Comparison of ENCODE assay signal across 9 mouse cellular contexts in the genomic region with DNA sequence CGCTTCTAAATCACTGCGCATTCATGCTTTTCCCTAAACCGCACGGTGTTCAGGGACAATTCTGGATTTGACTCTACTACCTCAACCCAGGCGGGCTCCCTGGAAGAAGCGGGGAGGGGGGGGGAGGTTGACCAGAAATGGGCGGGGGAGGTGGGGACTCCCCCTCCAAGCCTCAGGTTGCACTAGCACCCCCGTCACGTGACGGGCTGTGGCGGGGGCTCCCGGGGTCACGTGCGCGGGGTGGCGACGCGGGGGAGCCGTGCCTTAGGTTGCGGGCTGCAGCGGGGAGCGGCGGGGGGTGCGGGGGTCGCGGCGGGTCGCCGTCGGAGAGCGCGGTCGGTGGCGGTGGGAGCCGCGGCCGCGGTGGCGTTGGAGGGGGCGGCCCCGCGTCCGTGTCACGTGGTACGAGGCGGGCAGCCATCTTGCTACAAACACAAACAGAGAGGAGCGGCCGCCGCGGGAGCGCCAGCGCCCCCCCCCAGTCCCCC. TPM values are rescaled to one million over a fixed set of nuclear protein-coding genes. Genes with fewer than 3 reads are reported as not detected.
DNase-seq lines count a peak whose midpoint lies in the region; ATAC-seq and TF ChIP-seq lines count a peak whose summit lies in the region.
"Had no signal": no experiment of that assay in that cellular context is flagged by ENCODE, and none has a peak within 500 bp of the region (broad histone marks: within the 10 kb centered on the region; RNA-seq: fewer than 3 reads in every experiment).

No protein-coding gene starts in this region.

- 0 out of 2 replicates have a peak, but pooled peaks have one; percentile 20 for TF ChIP-seq EP300 in ES-Bruce4 (IDR thresholded peaks at IDR 0.05; ENCODE audit: insufficient read depth, low read depth, low read length)

- ATAC-seq in forebrain, embryonic 15.5 days (replicated peaks): peak; percentile 82
- peak; percentile 89 for ATAC-seq in lung, embryonic 16.5 days (ENCODE audit: low read depth)

- no peaks in the 10 kb centered on the region for H3K27me3 ChIP-seq in ES-Bruce4 (ENCODE audit: control insufficient read depth, insufficient read depth, low read length, poor library complexity, severe bottlenecking)
- no peaks in the 10 kb centered on the region; the same call in 1 of the 2 replicates for H3K27me3 ChIP-seq in forebrain, embryonic 15.5 days
- no peaks in the 10 kb centered on the region for H3K27me3 ChIP-seq in lung, embryonic 16.5 days (ENCODE audit: control insufficient read depth, insufficient read depth, low read depth, low read length)
- H3K27me3 ChIP-seq in thymus, adult 2 months (ENCODE audit: control insufficient read depth, insufficient read depth, low read length): no peaks in the 10 kb centered on the region

- H3K9ac ChIP-seq in ES-Bruce4 (ENCODE audit: low read depth, poor library complexity, severe bottlenecking): peak overlapping the region; percentile 99
- H3K9ac ChIP-seq in forebrain, embryonic 15.5 days (replicated peaks): peak overlapping the region; percentile 96
- H3K9ac ChIP-seq in lung, embryonic 16.5 days (ENCODE audit: low read length): peak overlapping the region; percentile 99

- no peak for TF ChIP-seq CTCF in ES-Bruce4 (IDR thresholded peaks at IDR 0.05; ENCODE audit: low read depth, low read length)
- no peak for TF ChIP-seq CTCF in layer of hippocampus, adult 2 months (conservative IDR thresholded peaks at IDR 0.05)
- no peak for TF ChIP-seq CTCF in olfactory bulb, adult 2 months (IDR thresholded peaks at IDR 0.05; ENCODE audit: insufficient read depth, low read depth, low read length)
- no peak for TF ChIP-seq CTCF in thymus, adult 2 months (IDR thresholded peaks at IDR 0.05; ENCODE audit: borderline replicate concordance, control insufficient read depth, extremely low read depth, insufficient read depth, low read length, poor library complexity)

- 0 out of 2 replicates have a peak overlapping the region, but pooled peaks have one; percentile 10 for H3K27ac ChIP-seq in ES-Bruce4 (ENCODE audit: insufficient read depth, low read length)
- peak overlapping the region; percentile 84 for H3K27ac ChIP-seq in forebrain, embryonic 15.5 days (replicated peaks)
- H3K27ac ChIP-seq in layer of hippocampus, adult 2 months: peak overlapping the region; percentile 96
- peak overlapping the region; percentile 79 for H3K27ac ChIP-seq in lung, embryonic 16.5 days (ENCODE audit: low read length)
- no peak overlapping the region for H3K27ac ChIP-seq in olfactory bulb, adult 2 months (ENCODE audit: insufficient read depth, low read depth, low read length)
- H3K27ac ChIP-seq in thymus, adult 2 months (ENCODE audit: control insufficient read depth, insufficient read depth, low read length): no peak overlapping the region

- TF ChIP-seq POLR2A in ES-Bruce4 (IDR thresholded peaks at IDR 0.05; ENCODE audit: insufficient read depth, low read length): no peak
- TF ChIP-seq POLR2A in olfactory bulb, adult 2 months (IDR thresholded peaks at IDR 0.05; ENCODE audit: insufficient read depth, low read depth, low read length): no peak
- TF ChIP-seq POLR2A in thymus, adult 2 months (IDR thresholded peaks at IDR 0.05; ENCODE audit: control insufficient read depth, extremely low read depth, insufficient read depth, low read length, poor library complexity): 0 out of 2 replicates have a peak, but pooled peaks have one; percentile 15

- WGBS in forebrain, embryonic 15.5 days: 3% methylated on average over 21 of the region's 52 CpGs
- 2% methylated on average over 26 of the region's 52 CpGs for WGBS in lung, embryonic 16.5 days
- 1% methylated on average over 51 of the region's 52 CpGs for WGBS in olfactory bulb, adult 2 months
- WGBS in thymus, adult 2 months: 2% methylated on average over 52 of the region's 52 CpGs

- no peaks in the 10 kb centered on the region for H3K36me3 ChIP-seq in ES-Bruce4 (ENCODE audit: control insufficient read depth, insufficient read depth, low read length, poor library complexity, severe bottlenecking)
- no peaks in the 10 kb centered on the region for H3K36me3 ChIP-seq in forebrain, embryonic 15.5 days
- no peaks in the 10 kb centered on the region for H3K36me3 ChIP-seq in lung, embryonic 16.5 days (ENCODE audit: control insufficient read depth, insufficient read depth, low read length)
- no peaks in the 10 kb centered on the region for H3K36me3 ChIP-seq in thymus, adult 2 months (ENCODE audit: control insufficient read depth, insufficient read depth, low read length)

- intact Hi-C loops in heart, postnatal 36 days (cut with DNase I): loop anchor here (5.0 kb wide), 1 partner anchor 77 kb away; no protein-coding TSS in a partner anchor

- H3K4me3 ChIP-seq in ES-Bruce4 (ENCODE audit: low read depth, low read length): peak overlapping the region; percentile 86
- peak overlapping the region; percentile 93 for H3K4me3 ChIP-seq in forebrain, embryonic 15.5 days
- peak overlapping the region; percentile 76 for H3K4me3 ChIP-seq in layer of hippocampus, adult 2 months
- H3K4me3 ChIP-seq in lung, embryonic 16.5 days (ENCODE audit: low read length): peak overlapping the region; percentile 96
- H3K4me3 ChIP-seq in olfactory bulb, adult 2 months (ENCODE audit: insufficient read depth, low read depth, low read length): peak overlapping the region; percentile 75
- H3K4me3 ChIP-seq in thymus, adult 2 months (ENCODE audit: control insufficient read depth, insufficient read depth, low read length): peak overlapping the region; percentile 74

- H3K4me1 ChIP-seq in ES-Bruce4 (ENCODE audit: control insufficient read depth, insufficient read depth, low read length): no peaks in the 10 kb centered on the region
- H3K4me1 ChIP-seq in forebrain, embryonic 15.5 days: peaks cover 47% of the 10 kb centered on the region
- peaks cover 24% of the 10 kb centered on the region for H3K4me1 ChIP-seq in lung, embryonic 16.5 days (replicated peaks; ENCODE audit: control insufficient read depth, insufficient read depth, low read length)
- H3K4me1 ChIP-seq in olfactory bulb, adult 2 months (ENCODE audit: control insufficient read depth, insufficient read depth, low read length): peaks cover 30% of the 10 kb centered on the region
- H3K4me1 ChIP-seq in thymus, adult 2 months (replicated peaks; ENCODE audit: control insufficient read depth, insufficient read depth, low read length): peaks cover 20% of the 10 kb centered on the region

- peak overlapping the region; percentile 94 for H3K4me2 ChIP-seq in forebrain, embryonic 15.5 days (replicated peaks)
- H3K4me2 ChIP-seq in lung, embryonic 16.5 days (ENCODE audit: low read depth, low read length): peak overlapping the region; percentile 59

- DNase-seq in cerebellum, adult 18-20 months: peak; percentile 75 to 87
- peak; percentile 79 to 92 for DNase-seq in heart, postnatal 36 days
- peak in 1 of 2 experiments; percentile 67 for DNase-seq in layer of hippocampus, adult 2 months (ENCODE audit: low spot score in 2 of 2)
- peak; percentile 80 for DNase-seq in thymus, adult 2 months

- H3K9me3 ChIP-seq in ES-Bruce4 (replicated peaks; ENCODE audit: control insufficient read depth, insufficient read depth, low read length, poor library complexity, severe bottlenecking): no peaks in the 10 kb centered on the region
- H3K9me3 ChIP-seq in forebrain, embryonic 15.5 days: no peaks in the 10 kb centered on the region
- H3K9me3 ChIP-seq in lung, embryonic 16.5 days (ENCODE audit: control insufficient read depth, low read length): no peaks in the 10 kb centered on the region

RNA-seq across cellular contexts. Expression of gene Pop7, which starts 7.7 kb away (rescaled TPM):
- polyA plus RNA-seq in ES-Bruce4 (2011; ENCODE audit: insufficient read depth, insufficient read length, low read depth, missing spikeins): 14.4 and 15.0 TPM in 2 replicates
- polyA plus RNA-seq in forebrain, embryonic 15.5 days (2015; fragmentation: Nextera tagmentation; extraction: Ambion mirVana): 75.9 and 79.3 TPM in 2 replicates
- total RNA-seq in heart, postnatal 36 days (2021): 10 to 100 TPM; 13.1 to 14.1 TPM
- total RNA-seq in layer of hippocampus, adult 2 months (2021): 10 to 100 TPM; 33.8 to 35.1 TPM
- 50.4 and 54.4 TPM in 2 replicates for polyA plus RNA-seq in lung, embryonic 16.5 days (2015; fragmentation: Nextera tagmentation; extraction: Ambion mirVana)
- polyA plus RNA-seq in olfactory bulb, adult 2 months (2012; ENCODE audit: insufficient read depth, insufficient read length, low replicate concordance, missing spikeins): not detected in 2 replicates
- polyA plus RNA-seq in thymus, adult 2 months (2012; rRNA removed): 65.5 and 68.7 TPM in 2 replicates

RNA-seq across cellular contexts. Expression of gene Gigyf1, which starts 8.3 kb away (rescaled TPM):
- polyA plus RNA-seq in ES-Bruce4 (2011; ENCODE audit: insufficient read depth, insufficient read length, low read depth, missing spikeins): 33.5 and 37.9 TPM in 2 replicates
- 19.2 and 20.0 TPM in 2 replicates for polyA plus RNA-seq in forebrain, embryonic 15.5 days (2015; fragmentation: Nextera tagmentation; extraction: Ambion mirVana)
- total RNA-seq in heart, postnatal 36 days (2021): 10 to 100 TPM; 29.5 to 35.4 TPM
- total RNA-seq in layer of hippocampus, adult 2 months (2021): 10 to 100 TPM; 61.9 to 63.5 TPM
- 10.7 and 10.9 TPM in 2 replicates for polyA plus RNA-seq in lung, embryonic 16.5 days (2015; fragmentation: Nextera tagmentation; extraction: Ambion mirVana)
- not detected in 2 replicates for polyA plus RNA-seq in olfactory bulb, adult 2 months (2012; ENCODE audit: insufficient read depth, insufficient read length, low replicate concordance, missing spikeins)
- 83.9 and 84.3 TPM in 2 replicates for polyA plus RNA-seq in thymus, adult 2 months (2012; rRNA removed)

RNA-seq across cellular contexts. Expression of gene Epo, which starts 23.0 kb away (rescaled TPM):
- polyA plus RNA-seq in ES-Bruce4 (2011; ENCODE audit: insufficient read depth, insufficient read length, low read depth, missing spikeins): not detected in 2 replicates
- polyA plus RNA-seq in forebrain, embryonic 15.5 days (2015; fragmentation: Nextera tagmentation; extraction: Ambion mirVana): not detected in 2 replicates
- not detected for total RNA-seq in heart, postnatal 36 days (2021)
- not detected for total RNA-seq in layer of hippocampus, adult 2 months (2021)
- polyA plus RNA-seq in lung, embryonic 16.5 days (2015; fragmentation: Nextera tagmentation; extraction: Ambion mirVana): 0.31 and 0.98 TPM in 2 replicates
- polyA plus RNA-seq in olfactory bulb, adult 2 months (2012; ENCODE audit: insufficient read depth, insufficient read length, low replicate concordance, missing spikeins): not detected in 2 replicates
- not detected in 2 replicates for polyA plus RNA-seq in thymus, adult 2 months (2012; rRNA removed)
- polyA plus RNA-seq: gonadal fat pad, adult 2 months had no signal

RNA-seq across cellular contexts. Expression of gene Gnb2, which starts 23.3 kb away (rescaled TPM):
- 208 and 237 TPM in 2 replicates for polyA plus RNA-seq in ES-Bruce4 (2011; ENCODE audit: insufficient read depth, insufficient read length, low read depth, missing spikeins)
- 535 and 578 TPM in 2 replicates for polyA plus RNA-seq in forebrain, embryonic 15.5 days (2015; fragmentation: Nextera tagmentation; extraction: Ambion mirVana)
- total RNA-seq in heart, postnatal 36 days (2021): 100 to 1,000 TPM; 245 to 248 TPM
- 100 to 1,000 TPM; 600 to 607 TPM for total RNA-seq in layer of hippocampus, adult 2 months (2021)
- polyA plus RNA-seq in lung, embryonic 16.5 days (2015; fragmentation: Nextera tagmentation; extraction: Ambion mirVana): 379 and 400 TPM in 2 replicates
- not detected in 2 replicates for polyA plus RNA-seq in olfactory bulb, adult 2 months (2012; ENCODE audit: insufficient read depth, insufficient read length, low replicate concordance, missing spikeins)
- 1,444 and 1,492 TPM in 2 replicates for polyA plus RNA-seq in thymus, adult 2 months (2012; rRNA removed)

RNA-seq across cellular contexts. Expression of gene Zan, which starts 33.2 kb away (rescaled TPM):
- 0.04 TPM in 1 of 2 replicates, not detected in the other for polyA plus RNA-seq in ES-Bruce4 (2011; ENCODE audit: insufficient read depth, insufficient read length, low read depth, missing spikeins)
- 0.04 and 0.14 TPM in 2 replicates for polyA plus RNA-seq in forebrain, embryonic 15.5 days (2015; fragmentation: Nextera tagmentation; extraction: Ambion mirVana)
- total RNA-seq in heart, postnatal 36 days (2021): not detected
- total RNA-seq in layer of hippocampus, adult 2 months (2021): under 1 TPM; 0.36 to 0.49 TPM
- 0.53 and 0.62 TPM in 2 replicates for polyA plus RNA-seq in lung, embryonic 16.5 days (2015; fragmentation: Nextera tagmentation; extraction: Ambion mirVana)
- not detected in 2 replicates for polyA plus RNA-seq in olfactory bulb, adult 2 months (2012; ENCODE audit: insufficient read depth, insufficient read length, low replicate concordance, missing spikeins)
- polyA plus RNA-seq in thymus, adult 2 months (2012; rRNA removed): 0.24 and 0.36 TPM in 2 replicates

Comparison
In these comparisons a context has a peak if more than half of its experiments do, and no peak if none do; other contexts are left out.
1. H3K27ac ChIP-seq: peak in ES-Bruce4 (single experiment), forebrain, embryonic 15.5 days (single experiment), layer of hippocampus, adult 2 months (single experiment) and lung, embryonic 16.5 days (single experiment); none in olfactory bulb, adult 2 months (single experiment) and thymus, adult 2 months (single experiment).
2. Peak in every context shown above with its lines, with median percentiles within 50 percentile points of each other: H3K4me3 ChIP-seq and H3K9ac ChIP-seq.